Mouse (Mus musculus) cerebellum, adult 11-12 months (tissue): Measurements from ENCODE around the gene Fbxl5.

Experiments used
- DNase-seq: peaks from one replicate; pipeline ENCODE4 v3.0.0; 2022

Fbxl5 gene

DNA sequence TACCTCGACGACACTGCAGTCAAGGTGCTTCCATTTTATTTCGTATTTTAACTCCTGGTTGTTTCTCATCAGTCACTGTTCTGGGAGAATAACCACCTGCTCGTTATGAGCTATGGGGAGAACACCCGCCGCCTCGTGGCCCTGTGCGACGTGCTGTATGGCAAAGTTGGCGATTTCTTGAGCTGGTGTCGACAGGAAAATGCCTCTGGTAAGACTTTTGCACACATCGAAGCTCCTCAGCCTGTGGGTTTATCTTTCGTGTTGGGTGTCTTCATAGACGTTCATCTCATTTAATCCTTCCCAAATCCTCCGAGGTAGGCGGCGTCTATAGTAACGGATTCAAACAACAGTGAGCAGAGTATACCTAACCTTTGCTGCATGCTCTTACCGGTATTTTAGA, at the start of gene Fbxl5:
Fbxl5 (minus strand) TSS at position 101 of the 400 bp plus-strand sequence.
- no peak for DNase-seq

GRCm38 (mm10) chr5:43868711-43869600, 47.5 kb upstream of the Fbxl5 start:
- peak; percentile 19 for DNase-seq

DNA sequence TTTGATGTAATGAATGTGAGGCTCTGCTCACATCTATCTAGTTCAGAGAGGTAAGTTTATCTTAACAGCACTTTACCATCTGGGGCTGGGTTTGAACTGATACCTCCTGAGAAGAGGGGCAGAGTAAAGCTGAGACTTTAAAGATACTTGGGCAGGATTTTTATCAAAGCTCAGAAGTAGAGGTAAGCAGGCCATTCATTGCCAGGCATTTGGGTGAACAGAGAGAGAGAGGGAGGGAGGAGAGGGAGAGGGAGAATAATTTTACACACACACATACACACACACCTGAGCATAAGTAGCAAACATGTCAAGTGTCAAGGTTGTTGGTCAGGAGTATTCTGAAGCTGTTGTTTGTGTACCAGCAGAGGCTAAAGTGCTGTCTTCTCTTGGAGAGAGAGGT, 46.8 kb upstream of the Fbxl5 start, which contains the start of gene Cd38:
Cd38 (plus strand) TSS at position 301 of the 400 bp plus-strand sequence.
- no peak for DNase-seq

- DNase-seq: no peak
Measured at GRCm38 (mm10) chr5:43865316-43865715, 43.9 kb upstream of the Fbxl5 start.

- DNase-seq: no peak
Measured at GRCm38 (mm10) chr5:43863642-43864041, 42.2 kb upstream of the Fbxl5 start.

- no peak for DNase-seq
Measured at GRCm38 (mm10) chr5:43860670-43861431, 39.4 kb upstream of the Fbxl5 start.

- no peak for DNase-seq
Measured at GRCm38 (mm10) chr5:43860096-43860495, 38.7 kb upstream of the Fbxl5 start.

GRCm38 (mm10) chr5:43859663-43860062, 38.2 kb upstream of the Fbxl5 start:
- DNase-seq: no peak

- DNase-seq: no peak
Measured at GRCm38 (mm10) chr5:43855769-43856168, 34.3 kb upstream of the Fbxl5 start.

DNA sequence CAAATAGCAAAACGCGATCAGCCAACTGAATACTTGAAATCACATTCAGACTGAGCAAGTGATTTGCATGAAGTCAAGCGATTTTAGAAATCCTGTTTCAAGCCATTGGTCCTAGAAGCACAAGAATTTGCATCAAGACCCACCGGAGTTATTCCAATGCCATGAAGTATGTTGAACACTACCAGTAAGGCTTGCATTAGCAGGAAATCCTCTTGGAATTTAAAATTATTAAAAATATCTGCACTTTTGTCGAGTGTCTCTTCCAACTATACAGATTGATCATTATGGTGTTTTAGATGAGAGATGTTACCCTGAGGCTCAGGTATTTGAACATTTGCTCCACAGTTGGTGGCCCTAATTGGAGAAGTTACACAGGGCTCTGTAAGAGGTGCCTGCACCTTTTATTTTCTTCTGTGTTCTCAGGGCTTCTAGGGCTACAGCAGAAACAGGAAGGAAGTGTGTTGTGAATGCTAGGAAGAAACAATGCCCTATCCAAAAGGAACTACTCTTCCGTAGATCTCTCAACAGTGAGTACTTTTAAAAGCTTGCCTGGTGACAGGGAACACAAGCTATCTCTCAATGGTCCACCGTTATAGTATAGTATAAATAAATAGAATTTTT, 32.5 kb upstream of the Fbxl5 start:
- no peak for DNase-seq

- no peak for DNase-seq
Measured at GRCm38 (mm10) chr5:43853096-43853867, 31.8 kb upstream of the Fbxl5 start.

GRCm38 (mm10) chr5:43848275-43848674, 26.8 kb upstream of the Fbxl5 start:
- no peak for DNase-seq

DNA sequence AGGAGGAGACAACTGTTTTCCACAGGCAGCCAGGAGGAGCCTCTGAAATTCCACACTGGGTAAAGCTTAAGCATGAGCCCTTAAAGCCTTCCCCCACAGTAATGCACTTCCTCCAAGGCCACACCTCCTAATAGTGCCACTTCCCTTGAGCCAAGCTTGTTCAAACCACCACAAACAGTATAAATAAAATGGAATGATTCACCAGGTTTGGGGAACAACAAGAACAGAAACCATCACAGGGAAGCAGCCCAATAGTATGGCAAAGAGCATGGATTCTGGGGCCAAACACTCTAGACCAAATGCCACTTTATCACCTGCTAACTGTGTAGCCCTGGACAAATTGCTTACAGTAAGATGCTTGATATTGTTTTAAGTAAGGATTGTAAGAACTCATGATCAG, 26.1 kb upstream of the Fbxl5 start:
- DNase-seq: no peak

DNA sequence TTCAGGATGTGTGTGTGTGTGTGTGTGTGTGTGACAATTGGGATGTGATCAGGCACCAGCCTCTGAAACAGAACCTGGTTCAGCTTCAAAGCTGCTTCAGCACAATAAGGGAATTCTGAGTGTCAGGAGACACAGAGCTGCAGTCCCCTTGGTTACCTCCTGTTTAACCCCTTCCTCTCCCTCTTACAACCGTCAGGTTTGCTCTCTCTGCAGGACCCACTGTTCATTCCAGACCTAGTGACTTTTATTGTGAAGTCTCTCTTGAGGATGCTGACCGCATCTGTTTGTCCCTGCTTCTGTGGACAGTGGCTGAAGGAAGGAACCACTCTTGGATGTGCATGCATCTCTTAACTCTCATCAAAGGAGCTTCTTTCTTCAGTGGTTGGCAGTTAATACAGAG, 24.8 kb upstream of the Fbxl5 start:
- DNase-seq: no peak

DNA sequence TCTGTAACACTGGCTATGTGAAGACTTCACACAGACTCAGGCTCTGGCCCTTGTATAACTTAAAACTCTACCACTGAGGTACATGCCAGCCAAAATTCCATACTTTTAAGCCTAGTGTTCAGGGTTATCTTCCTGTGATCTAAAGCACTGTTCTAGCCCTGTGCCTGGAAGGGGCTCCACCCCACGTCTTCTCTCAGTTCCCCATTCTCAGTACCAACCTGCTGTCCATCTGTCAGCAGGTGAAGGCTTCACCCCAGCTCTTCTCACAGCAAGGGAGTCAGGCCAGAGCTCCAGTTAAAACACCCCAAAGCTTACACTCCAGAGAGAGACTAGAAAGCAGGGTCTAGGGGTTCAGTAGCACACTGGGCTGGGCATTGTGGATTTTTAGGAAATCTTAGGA, 24.2 kb upstream of the Fbxl5 start:
- no peak for DNase-seq

GRCm38 (mm10) chr5:43845083-43845482, 23.6 kb upstream of the Fbxl5 start:
- DNase-seq: peak; percentile 6

GRCm38 (mm10) chr5:43842576-43843155, 21.2 kb upstream of the Fbxl5 start:
- DNase-seq: no peak

- no peak for DNase-seq
Measured at GRCm38 (mm10) chr5:43842011-43842285, 20.5 kb upstream of the Fbxl5 start.

- peak; percentile 19 for DNase-seq
Measured at GRCm38 (mm10) chr5:43841144-43842010, 19.9 kb upstream of the Fbxl5 start.

GRCm38 (mm10) chr5:43837372-43837771, 15.9 kb upstream of the Fbxl5 start:
- DNase-seq: peak; percentile 6

DNA sequence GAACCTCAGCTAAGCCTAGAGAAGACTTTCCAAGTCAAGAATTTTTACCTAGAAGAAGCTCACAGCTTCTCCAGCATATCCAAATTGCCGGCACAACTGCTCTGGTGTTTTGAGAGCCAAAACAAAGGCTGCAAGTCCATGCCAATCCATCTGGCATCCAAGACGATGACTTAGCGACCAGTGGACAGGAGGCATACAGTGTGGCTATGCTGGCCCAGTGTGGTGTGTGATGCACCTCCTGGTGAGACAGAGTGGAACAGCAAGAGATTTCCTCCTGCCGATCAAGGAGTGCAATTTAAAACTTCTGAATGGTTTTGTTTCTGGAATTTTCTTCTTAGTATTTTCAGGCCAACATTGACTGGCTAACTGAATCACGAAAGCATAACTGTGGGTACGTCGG, 15.2 kb upstream of the Fbxl5 start:
- DNase-seq: peak; percentile 6

- no peak for DNase-seq
Measured at GRCm38 (mm10) chr5:43827366-43827765, 5.9 kb upstream of the Fbxl5 start.
